Mouse (Mus musculus) adipocyte (in vitro differentiated cells): ENCODE measurements around the gene Tspan9.

ENCODE experiments used
- DNase-seq: peaks from one replicate; pipeline ENCODE4 v3.0.0-alpha.2; 2016; ENCODE audit warnings: low spot score

The Tspan9 gene

DNA sequence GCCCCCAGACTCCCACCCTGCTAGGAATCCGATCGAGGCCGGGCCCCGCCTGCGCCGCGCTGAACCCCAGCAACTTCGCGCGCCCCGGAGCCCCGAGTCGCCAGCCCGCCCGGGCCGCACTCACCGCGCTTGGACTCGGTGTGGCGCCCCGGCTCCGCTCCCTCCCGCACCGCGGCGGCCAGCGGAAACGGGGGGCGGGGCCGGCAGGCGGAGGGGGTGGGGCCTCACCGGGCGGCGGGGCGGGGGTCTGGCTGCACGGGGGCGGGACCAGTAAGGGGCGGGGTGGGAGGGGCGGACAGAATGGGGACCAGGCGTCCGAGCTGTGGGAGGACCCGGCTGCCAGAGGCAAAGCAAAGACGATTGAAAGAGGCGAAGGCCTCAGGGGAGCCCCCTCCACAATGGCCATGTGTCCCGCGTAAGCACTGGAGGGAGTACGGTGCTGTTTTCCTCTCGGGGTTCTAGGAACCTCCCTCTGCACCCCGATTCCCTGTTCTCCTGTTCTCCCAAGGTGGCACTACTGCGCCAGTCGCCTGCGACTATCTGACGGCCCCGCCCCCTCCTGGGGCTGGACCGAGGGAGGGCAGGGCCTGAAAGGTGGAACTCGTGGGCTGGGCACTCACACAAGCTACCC, at the start of gene Tspan9:
Gene Tspan9 (minus strand): TSS at position 205 of the 631 bp plus-strand sequence.
- peak; percentile 88 for DNase-seq

GRCm38 (mm10) chr6:128183521-128183920, 40.1 kb upstream of the Tspan9 start:
- DNase-seq = peak; percentile 42

- DNase-seq = no peak
Measured at GRCm38 (mm10) chr6:128181176-128181575, 37.8 kb upstream of the Tspan9 start.

DNA sequence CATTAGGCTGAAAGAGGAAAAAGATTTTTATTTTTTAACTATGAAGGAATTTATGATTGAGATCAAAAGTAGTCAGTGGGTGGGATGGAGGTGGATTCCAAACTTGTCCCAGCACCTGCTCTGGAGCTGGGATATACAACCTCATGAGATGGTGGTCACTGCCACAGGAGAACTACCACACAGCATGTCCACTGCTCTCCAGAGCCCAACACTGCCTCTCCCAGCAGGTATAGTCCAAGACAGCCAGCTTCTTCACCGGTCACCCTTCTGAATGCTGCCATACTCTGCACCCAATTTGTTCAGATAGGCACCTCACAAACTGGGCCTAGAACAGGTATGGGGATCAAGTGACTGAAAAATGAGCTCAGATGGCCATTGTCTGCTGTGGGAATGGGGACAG, 36.3 kb upstream of the Tspan9 start:
- DNase-seq = no peak

DNA sequence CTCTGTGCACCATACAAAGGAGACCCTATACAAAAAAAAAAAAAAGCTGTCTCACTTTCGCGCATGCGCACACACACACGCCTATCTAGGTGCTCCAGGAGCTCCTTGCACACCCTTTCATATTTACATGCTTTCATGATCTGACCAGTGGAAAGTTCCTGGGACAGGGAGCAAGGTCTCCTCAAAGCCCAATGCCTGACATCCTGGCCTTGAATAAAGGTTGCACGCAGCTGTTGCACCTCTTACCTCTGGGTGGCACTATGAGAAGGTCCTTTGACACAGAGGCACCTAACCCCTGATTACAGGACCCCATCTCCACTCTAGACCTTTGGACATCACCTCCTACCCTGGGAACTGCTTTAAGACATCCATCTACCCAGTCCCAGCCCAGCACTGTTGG, 35.9 kb upstream of the Tspan9 start:
- DNase-seq = no peak

DNA sequence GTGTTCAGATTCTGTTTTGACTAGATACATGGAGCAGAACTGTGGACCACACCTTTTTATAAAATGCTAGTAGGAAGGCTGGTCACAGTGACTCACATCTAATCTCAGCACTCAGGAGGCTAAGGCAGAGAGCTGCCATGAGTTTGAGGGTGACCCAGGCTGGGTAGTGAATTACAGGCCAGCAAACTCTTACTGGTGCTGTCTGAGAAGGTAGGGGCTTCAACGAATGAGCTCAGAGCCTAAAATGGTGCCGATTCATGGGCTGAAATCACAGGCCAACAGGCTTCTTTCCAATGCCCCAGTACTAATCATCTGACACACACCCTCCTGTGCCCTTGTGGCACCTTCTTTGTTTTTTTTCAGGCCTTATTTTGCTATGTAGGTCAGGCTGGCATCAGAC, 35.3 kb upstream of the Tspan9 start:
- DNase-seq = no peak

DNA sequence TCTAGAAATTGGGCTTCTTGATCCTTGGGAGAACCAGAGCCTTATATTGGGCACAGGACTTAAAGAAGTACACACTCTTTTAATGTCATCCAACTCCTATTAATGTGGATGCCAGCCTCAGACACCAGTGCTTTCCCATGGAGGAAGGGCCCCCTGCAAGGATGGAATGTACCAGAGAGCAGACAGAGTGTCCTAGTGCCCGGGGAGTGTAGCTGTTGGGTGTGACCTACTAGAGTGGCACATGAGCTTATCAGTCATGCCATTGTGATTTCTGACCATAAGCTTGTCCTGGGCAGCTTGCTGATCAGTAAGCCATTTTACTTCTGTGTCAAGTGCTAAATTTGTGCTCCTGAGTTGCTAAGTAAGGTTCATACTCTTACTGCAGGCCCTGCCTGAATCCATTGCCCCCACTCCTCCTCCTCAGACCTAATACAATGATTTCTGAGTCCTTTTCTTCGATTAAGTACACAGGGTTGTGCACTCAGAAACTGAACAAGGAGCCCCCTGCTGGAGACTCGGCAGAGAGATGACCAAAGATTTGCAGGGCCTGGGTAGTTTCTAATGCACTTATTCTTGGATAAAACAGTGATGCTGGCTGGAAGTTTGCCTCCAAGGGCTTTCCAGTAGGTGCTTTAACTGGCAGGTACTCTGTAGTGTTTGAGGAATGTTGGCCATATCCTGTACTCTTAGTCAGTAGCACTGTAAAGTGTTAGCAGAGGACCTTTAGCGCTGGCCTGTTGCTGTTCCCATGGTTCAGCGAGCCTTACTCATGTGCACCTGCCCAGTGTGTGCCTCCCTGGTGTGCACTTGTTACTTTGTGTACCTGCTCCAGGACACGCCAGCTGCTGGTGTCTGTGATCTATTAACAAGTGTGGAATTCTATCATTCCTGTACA, 25.6 kb upstream of the Tspan9 start:
- peak; percentile 48 for DNase-seq

DNA sequence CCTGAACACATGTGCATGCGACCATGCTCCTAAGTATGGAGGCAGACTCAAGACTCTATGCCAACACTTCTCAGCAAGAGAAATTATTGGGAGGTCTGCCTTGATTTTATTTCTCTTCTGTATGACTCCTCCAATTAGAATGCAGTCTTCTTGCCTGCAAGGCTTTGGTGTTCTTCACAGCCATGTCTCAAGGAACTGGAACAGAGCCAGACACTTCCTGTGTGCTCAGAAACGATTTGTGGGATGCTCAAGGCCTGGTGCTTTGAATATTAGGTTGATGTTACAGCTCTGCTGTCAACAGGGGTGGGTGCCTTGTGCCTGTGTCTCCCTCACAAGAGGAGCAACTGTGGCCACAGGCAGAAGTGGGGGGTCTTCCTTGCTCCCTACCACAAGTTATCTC, 22.2 kb upstream of the Tspan9 start:
- DNase-seq = no peak

DNA sequence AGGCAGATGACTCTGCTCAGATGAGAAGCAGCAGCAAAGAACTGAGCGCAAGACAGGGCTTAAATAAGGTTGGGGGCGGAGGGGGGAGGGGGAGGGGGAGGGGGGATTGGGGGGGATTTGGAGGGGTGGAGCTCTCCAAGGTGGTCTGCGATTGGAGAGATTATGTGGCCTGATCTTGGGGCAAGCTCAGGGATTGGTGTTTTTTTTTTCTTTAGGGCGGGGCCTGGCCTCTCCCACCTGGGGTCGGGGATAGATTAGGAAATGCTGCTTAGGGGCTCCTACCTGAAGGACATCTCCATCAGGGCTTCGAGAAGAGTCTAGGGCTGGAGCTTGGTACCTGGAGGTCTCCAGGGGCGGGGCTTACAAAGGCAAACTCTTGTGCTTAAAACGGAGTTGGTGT, 21.2 kb upstream of the Tspan9 start:
- DNase-seq = no peak

DNA sequence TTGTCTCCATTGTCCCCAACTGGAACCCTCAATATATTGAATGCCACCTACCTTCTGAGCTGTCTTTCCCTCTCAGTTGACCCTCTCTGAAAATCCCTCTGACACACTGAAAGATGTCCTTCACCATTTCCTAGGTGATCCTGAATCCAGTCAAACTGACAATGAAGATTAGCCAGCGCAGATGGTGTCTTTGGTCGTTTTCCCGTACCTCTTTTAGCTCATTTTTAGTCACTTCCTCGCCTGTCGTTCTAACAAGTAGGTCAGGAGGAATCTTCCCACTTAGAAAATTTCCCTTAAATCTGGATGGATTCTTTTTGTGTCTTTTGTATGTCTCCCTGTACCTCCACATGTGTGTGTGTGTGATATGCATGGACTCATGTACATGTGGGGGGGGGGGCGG, 15.7 kb upstream of the Tspan9 start:
- no peak for DNase-seq

DNA sequence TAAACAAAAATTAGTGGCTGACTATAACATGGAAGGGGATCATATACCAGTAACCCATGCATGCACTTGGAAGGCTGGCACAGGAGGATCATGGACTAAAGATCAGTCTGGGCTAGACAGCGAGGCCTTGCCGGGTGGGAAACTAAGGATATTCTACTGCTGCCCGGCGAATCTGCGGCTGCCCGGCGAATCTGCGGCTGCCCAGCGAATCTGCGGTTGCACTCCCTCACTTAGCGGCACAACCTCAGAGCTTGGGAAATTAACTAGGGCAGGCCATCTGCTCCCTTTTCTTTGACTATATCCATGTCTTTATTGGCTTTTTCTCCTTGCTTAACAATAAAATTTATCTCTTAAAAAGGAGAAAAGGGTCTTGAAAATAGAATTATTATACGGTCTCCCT, 14.6 kb upstream of the Tspan9 start:
- DNase-seq = no peak

DNA sequence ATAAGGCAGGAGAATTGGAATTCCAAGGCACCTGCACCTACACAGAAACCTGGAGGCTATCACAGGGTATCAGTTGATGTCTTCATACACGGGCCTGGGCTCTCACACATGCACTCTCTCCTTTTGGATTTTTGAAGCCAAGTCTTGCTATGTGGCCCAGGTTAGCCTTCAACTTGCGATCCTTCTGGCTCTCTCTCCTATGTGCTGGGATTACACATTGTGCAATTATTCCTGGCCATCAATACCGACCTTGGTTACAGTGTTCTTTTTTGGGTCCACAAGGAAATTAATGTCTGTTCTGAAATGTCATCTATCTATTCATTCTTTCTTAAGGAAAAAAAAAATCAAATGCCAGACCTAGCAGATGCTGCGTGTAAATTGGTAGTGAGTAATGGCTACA, 13.1 kb upstream of the Tspan9 start:
- no peak for DNase-seq

GRCm38 (mm10) chr6:128155935-128156334, 12.5 kb upstream of the Tspan9 start:
- DNase-seq = no peak

- peak; percentile 81 for DNase-seq
Measured at GRCm38 (mm10) chr6:128145765-128146164, 2.4 kb upstream of the Tspan9 start.

DNA sequence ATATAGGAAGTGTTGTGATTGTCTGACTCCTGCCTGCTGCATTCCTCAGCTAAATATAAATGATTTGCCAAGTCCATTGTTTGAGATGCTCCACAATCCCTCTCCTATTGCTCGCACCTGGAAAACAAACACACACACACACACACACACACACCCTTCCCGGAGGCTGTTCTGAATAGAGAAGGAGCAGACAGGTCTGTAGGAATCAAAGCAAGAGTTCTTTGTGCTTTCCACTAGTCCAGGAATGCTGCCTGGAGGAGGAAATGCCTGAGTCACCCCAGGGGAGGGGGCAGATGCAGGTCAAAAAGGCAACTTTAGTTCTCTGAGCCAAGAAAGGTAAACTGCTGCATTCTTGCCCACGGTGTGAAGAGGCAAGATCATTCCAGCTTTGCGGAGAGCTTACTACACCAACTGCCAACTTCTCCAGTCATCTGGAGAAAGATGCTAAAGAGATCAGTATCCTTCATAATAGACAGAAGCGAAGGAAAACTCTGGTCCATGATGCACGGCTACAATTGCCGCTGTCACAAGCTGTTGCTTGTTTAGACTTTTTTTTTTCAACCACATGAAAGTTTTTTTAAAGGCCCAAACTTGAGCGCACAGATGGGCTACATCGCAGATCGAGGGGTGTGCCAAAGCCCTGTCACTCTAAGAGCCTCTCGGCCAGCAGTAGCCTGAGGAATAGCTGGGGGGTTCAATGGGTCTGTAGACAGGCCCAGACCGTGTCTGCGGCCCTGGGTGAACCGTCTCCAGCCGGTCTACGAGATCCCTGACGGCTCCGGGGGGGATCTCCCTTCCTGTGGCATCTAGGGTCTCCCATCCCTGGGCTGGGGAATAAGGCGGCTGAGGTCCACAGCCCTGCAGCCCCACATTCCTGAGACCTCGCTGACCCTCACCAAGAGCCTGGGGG, 770 bp downstream of the Tspan9 start:
- peak; percentile 30 for DNase-seq

DNA sequence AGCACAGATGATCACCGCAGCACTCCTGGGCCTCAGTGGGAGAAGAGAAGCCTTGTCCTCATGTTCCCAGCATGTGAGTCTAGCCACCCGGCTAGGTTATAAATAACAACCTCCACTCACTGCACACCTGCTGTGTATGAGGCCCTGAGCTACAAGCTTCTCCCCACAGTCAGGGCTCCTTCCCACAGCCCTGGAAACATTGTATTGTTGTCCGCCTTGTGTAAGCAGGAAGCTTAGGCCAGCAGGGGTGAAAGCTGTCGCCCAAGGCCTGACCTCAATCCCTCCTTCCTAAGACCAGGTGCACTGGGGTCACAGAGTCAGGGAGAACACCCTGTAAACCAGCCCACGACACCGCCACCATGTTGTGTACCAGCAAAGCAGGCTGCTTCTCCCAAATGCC, 2.7 kb downstream of the Tspan9 start:
- no peak for DNase-seq

- DNase-seq = peak; percentile 79
Measured at GRCm38 (mm10) chr6:128137855-128138254, 5.5 kb downstream of the Tspan9 start.

DNA sequence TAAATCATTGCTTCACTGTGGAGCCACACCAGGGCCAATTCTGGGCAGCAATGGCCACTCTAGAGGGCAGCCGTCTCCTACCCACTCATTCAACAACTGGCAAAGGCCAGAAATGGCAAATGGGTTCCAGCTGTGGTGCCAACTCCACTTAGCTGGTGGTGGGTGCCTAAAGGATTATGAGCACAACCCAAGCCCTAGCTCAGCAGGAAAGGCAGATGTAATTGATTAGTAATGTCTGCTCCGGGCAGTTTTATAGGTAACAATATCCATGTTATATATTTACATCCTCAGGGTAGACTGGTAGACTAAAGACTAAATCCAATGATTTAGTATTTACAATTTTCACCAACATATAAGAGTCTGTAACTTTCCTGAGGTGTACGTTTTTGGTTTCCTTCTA, 6.7 kb downstream of the Tspan9 start:
- no peak for DNase-seq

DNA sequence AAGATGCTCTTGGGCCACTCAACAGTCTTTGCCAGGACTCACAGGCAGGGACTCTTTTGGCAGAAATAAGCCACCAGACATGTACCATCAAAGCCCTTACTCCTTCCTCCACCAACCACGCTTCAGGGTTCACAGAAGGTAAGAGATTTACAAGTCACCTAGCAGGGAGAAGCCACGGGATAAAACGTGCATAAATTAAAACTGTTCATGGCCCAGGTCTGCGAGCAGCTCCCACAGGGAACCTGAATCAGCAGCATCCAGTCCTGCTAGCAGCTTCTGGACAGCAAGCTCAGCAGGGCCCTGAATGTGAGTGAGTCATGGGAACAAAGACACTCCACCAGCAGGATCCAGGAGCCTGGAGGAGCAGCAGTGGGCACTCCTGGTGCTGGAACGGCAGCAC, 7.9 kb downstream of the Tspan9 start:
- DNase-seq = no peak

GRCm38 (mm10) chr6:128135006-128135405, 8.4 kb downstream of the Tspan9 start:
- DNase-seq = no peak

DNA sequence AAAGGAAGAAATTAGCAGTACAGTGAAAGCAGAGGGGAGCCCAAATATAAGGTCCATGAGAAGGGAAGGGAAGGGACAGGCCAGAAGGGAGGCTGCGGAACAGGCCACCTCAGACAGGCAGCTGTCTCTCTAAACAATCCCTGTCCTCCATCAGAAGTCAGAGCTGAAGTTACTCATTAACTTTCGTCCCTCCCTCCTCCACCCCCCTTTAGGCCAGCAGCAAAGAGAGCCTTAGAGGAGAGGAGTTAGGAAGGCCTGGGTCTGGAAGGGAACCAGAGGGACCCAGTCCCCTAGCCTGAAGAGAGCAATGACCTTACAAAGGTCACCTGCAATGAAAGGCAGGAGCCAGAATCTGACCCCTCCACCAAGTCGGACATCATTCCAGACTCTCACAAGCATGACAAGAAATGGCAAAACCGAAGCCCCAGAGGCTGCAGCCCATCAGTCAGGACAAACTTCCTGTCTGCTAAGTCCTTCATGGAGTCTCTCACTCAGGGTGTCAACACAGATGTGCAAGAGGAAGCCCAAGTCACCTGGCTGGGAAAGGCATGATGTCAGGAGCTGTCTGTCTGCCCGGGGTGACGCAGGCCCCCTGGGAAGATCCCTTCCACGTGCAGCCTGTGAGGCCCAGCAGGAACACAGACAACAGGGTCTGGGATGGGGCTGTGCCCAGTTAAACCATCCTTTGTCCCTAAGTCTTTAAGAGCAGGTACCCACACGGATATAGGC, 9.0 kb downstream of the Tspan9 start:
- no peak for DNase-seq

DNA sequence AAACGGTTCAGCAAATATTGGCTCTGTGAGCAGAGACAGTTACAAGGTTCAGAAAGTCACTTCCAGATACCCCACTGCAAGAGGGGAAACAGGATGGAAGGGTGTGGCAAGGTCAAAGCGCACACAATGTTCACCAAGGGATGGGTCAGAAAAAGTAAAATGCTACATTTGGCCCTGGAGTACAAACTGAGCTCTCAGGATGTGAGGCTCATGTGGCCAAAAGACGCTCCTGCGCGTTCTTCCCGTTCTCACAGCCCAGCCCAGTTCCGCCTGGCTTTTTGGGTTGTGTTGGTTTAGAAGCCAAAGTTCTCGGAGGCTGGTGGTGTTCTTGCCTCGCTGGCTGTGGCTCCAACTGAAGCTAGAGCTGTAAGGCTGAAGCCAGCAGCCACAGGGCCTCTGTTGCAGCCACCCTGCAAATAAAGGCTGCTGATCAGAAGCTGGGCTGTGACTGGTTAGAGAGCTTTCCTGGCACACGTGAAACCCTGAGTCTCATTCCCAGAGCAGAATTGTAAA, 9.7 kb downstream of the Tspan9 start:
- no peak for DNase-seq
